Mouse (Mus musculus): ENCODE measurements around the gene Arfgef2.

DNA sequence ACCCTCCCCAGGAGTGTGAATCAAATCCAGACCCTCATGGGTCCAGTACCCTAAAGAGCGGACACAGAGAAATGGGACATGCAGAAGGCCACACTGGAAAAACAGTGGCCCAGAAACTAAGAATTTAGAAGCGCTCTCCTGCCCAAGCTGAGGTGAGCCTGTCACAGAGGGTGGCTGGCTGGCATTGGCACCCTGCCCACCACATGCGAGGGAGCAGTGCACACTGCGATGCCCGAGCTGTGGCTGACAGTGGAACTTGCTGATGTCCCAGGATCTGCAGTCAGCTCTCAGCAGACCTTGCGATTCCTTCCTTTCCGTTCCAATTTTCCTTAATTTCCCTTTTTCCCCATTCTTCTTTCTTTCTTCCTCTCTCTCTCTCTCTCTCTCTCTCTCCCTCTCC is 79.7 kb downstream of the Arfgef2 start:
- TF ChIP-seq GATA1 (IDR thresholded peaks at IDR 0.05; ENCODE audit: borderline replicate concordance, low read length) (no peak), FLI1 (IDR thresholded peaks at IDR 0.05; ENCODE audit: low read length) (no peak)
